Comparison of ENCODE assay signal across 12 mouse cellular contexts in the genomic region with DNA sequence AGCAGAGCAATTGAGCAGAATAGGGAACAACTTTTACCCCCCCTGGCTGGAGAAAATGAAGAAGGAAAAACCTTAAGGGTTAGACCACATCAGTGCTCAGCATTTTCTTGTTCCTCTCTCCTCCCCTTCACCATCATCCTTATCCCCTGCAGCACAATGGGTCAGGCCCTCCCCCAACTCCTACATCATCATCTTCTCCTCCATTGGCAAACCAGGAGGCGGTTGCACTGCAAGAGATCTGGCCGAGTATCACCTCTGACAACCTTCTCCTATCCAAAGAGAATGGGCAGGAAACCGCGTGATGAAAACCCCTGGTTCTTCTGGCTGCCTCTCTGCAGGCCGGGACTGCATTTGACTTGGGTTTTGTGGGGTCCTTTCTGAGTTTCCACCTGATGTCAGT.
"Had no signal": no experiment of that assay in that cellular context is flagged by ENCODE, and none has a peak within 500 bp of the region (broad histone marks: within the 10 kb centered on the region; RNA-seq: fewer than 3 reads in every experiment).

No protein-coding gene starts in this region.

- H3K9me3 ChIP-seq: limb, embryonic 10.5 days; limb, embryonic 13.5 days; megakaryocyte, embryonic 14.5 days; midbrain, embryonic 10.5 days; midbrain, embryonic 13.5 days had no signal

- H3K4me3 ChIP-seq: limb, embryonic 10.5 days; limb, embryonic 13.5 days; megakaryocyte, embryonic 14.5 days; midbrain, embryonic 10.5 days; midbrain, embryonic 13.5 days; myocyte had no signal

- H3K9ac ChIP-seq: limb, embryonic 13.5 days; liver, embryonic 14.5 days; midbrain, embryonic 13.5 days had no signal

- ATAC-seq: inflammation-experienced regulatory T-cells, adult 6 months; intestine, embryonic 16.5 days; midbrain, embryonic 13.5 days; midbrain, embryonic 16.5 days had no signal

- H3K4me2 ChIP-seq: limb, embryonic 13.5 days; liver, embryonic 11.5 days; midbrain, embryonic 13.5 days had no signal

- H3K27me3 ChIP-seq: limb, embryonic 13.5 days; megakaryocyte, embryonic 14.5 days; midbrain, embryonic 13.5 days had no signal

- H3K27ac ChIP-seq: limb, embryonic 10.5 days; limb, embryonic 13.5 days; liver, embryonic 14.5 days; midbrain, embryonic 10.5 days; midbrain, embryonic 13.5 days had no signal

- H3K4me1 ChIP-seq: limb, embryonic 10.5 days; limb, embryonic 13.5 days had no signal

- DNase-seq: thymus, postnatal 25 days had no signal
